Mouse (Mus musculus): ENCODE results near the gene Sec24b. TPM values are rescaled to one million over a fixed set of nuclear protein-coding genes. Genes with fewer than 3 reads are reported as not detected.

The Sec24b gene
- polyA plus RNA-seq, 1 experiment from 2014 or later, result 33.6 TPM

DNA sequence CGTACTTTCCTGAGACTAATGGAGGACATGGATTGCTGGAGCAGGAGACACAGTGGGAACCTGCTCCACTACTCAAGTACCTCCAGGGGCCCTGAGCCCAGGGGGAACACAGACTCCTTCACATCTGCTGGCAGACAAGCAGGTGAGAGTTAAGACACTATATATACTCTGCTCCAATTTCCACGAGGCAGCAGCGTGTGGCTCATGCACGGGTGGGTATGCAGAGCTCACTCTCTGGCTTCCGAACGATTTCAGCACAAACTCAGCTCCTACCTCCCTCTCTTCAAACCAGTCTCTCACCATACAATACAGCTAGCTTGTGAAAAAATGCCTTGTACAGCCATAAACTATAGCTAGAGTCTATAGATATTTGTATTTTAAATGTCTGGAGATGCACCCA, 62.8 kb downstream of the Sec24b start:
- Histone ChIP-seq H3K27me3 (no peaks in the 10 kb centered on the region), H3K36me3 (peaks cover 92% of the 10 kb centered on the region), H3K27ac (no peak overlapping the region), H3K4me3 (no peak overlapping the region), H3K4me1 (no peaks in the 10 kb centered on the region), H3K9ac (no peak overlapping the region), H3K9me3 (no peaks in the 10 kb centered on the region), H3K4me2 (no peak overlapping the region)
- WGBS, result 90% methylated on average over 6 of the region's 6 CpGs
- ATAC-seq (ENCODE audit: insufficient number of reproducible peaks, insufficient read depth, low FRiP score, low TSS enrichment, low read depth), result no peak

DNA sequence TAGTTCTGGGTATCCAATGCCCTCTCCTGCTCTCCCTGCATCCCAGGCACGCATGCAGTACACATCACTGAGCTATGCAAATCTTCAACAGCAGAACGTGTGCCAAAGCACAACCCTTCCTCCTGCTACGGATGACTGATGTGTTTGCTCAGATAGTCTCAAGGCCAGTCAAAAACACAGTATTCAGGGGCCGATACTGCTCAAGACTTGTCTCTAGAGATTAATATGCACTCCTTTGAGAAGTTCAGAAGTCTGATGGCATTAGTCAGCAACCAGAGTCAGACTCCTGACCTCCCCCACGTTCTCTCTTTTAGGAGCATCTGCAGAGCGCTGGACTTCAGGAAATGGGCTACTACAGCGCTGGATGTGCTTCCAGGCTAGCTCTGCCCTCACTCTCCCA, 63.4 kb downstream of the Sec24b start:
- Histone ChIP-seq H3K36me3 (peaks cover 94% of the 10 kb centered on the region), H3K27me3 (no peaks in the 10 kb centered on the region)

GRCm38 (mm10) chr3:129997324-129997723, 64.0 kb downstream of the Sec24b start:
- no peak overlapping the region for H3K27ac ChIP-seq
- peaks cover 94% of the 10 kb centered on the region for H3K36me3 ChIP-seq
- WGBS, result 85% methylated on average over 3 of the region's 3 CpGs
- no peak overlapping the region for H3K4me2 ChIP-seq
- H3K9me3 ChIP-seq, result no peaks in the 10 kb centered on the region
- H3K4me3 ChIP-seq, result no peak overlapping the region
- H3K9ac ChIP-seq, result no peak overlapping the region
- no peaks in the 10 kb centered on the region for H3K27me3 ChIP-seq
- ATAC-seq (ENCODE audit: insufficient number of reproducible peaks, insufficient read depth, low FRiP score, low TSS enrichment, low read depth), result no peak
- H3K4me1 ChIP-seq, result no peaks in the 10 kb centered on the region

More for the DNA sequence above, 63.4 kb downstream of the Sec24b start:
- WGBS, result 90% methylated on average over 7 of the region's 7 CpGs
- ATAC-seq (ENCODE audit: insufficient number of reproducible peaks, insufficient read depth, low FRiP score, low TSS enrichment, low read depth), result no peak
- Histone ChIP-seq H3K9ac (no peak overlapping the region), H3K4me1 (no peaks in the 10 kb centered on the region), H3K4me2 (no peak overlapping the region), H3K9me3 (no peaks in the 10 kb centered on the region), H3K4me3 (no peak overlapping the region), H3K27ac (no peak overlapping the region)

DNA sequence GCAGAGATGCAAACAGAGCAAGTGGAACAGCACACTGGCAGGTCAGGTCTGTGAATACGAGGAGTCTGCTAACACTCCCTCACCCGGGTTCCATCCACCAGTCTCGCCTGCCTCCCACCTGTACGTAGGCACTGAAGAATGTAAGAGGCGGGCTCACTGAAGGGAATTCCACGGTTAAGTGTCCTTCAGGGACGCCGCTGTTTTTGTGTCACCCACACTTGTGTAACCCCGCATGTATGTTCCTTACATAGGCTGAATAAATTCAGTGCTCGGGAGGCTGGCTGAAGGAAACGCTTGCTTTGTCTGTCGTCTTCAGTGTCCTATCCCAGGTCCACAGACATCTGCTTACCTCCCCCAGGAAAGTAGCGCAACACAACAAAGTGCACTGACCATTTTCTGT, 74.1 kb downstream of the Sec24b start:
- no peak for ATAC-seq (ENCODE audit: insufficient number of reproducible peaks, insufficient read depth, low FRiP score, low TSS enrichment, low read depth)
- Histone ChIP-seq H3K9me3 (no peaks in the 10 kb centered on the region), H3K36me3 (peaks cover 87% of the 10 kb centered on the region)

DNA sequence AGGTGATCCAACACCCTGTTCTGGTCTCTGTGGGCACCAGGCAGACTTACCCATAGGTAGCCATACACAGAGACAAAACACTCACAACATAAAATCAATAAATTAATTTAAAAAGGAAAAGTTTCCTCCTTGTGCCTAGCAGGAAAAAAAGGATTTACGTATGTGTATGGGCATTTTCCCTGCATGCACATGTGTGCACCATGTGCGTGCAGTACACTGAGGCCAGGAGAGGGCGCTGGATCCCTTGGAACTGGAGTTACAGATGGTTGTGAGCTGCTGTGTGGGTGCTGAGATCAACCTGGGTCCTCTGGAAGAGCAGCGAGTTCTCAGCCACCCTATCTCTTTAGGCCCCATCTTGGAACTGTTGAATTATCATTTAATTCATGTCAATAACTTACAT, 76.0 kb downstream of the Sec24b start:
- H3K4me3 ChIP-seq, result no peak overlapping the region
- no peak overlapping the region for H3K9ac ChIP-seq
- no peaks in the 10 kb centered on the region for H3K4me1 ChIP-seq
- H3K9me3 ChIP-seq, result no peaks in the 10 kb centered on the region
- no peak for ATAC-seq (ENCODE audit: insufficient number of reproducible peaks, insufficient read depth, low FRiP score, low TSS enrichment, low read depth)
- no peak overlapping the region for H3K4me2 ChIP-seq
- peaks cover 79% of the 10 kb centered on the region for H3K36me3 ChIP-seq
- no peaks in the 10 kb centered on the region for H3K27me3 ChIP-seq
- no peak overlapping the region for H3K27ac ChIP-seq
- 86% methylated on average over 4 of the region's 4 CpGs for WGBS

More for the DNA sequence above, 74.1 kb downstream of the Sec24b start:
- Histone ChIP-seq H3K4me3 (no peak overlapping the region), H3K27ac (no peak overlapping the region), H3K9ac (no peak overlapping the region), H3K4me2 (no peak overlapping the region), H3K27me3 (no peaks in the 10 kb centered on the region), H3K4me1 (no peaks in the 10 kb centered on the region)
- WGBS, result 95% methylated on average over 13 of the region's 13 CpGs

GRCm38 (mm10) chr3:129984797-129985196, 76.6 kb downstream of the Sec24b start:
- Histone ChIP-seq H3K27me3 (no peaks in the 10 kb centered on the region), H3K36me3 (peaks cover 74% of the 10 kb centered on the region), H3K4me3 (no peak overlapping the region), H3K9ac (no peak overlapping the region), H3K4me1 (no peaks in the 10 kb centered on the region), H3K4me2 (no peak overlapping the region), H3K27ac (no peak overlapping the region), H3K9me3 (no peaks in the 10 kb centered on the region)
- ATAC-seq (ENCODE audit: insufficient number of reproducible peaks, insufficient read depth, low FRiP score, low TSS enrichment, low read depth), result no peak
- 97% methylated on average over 5 of the region's 5 CpGs for WGBS

DNA sequence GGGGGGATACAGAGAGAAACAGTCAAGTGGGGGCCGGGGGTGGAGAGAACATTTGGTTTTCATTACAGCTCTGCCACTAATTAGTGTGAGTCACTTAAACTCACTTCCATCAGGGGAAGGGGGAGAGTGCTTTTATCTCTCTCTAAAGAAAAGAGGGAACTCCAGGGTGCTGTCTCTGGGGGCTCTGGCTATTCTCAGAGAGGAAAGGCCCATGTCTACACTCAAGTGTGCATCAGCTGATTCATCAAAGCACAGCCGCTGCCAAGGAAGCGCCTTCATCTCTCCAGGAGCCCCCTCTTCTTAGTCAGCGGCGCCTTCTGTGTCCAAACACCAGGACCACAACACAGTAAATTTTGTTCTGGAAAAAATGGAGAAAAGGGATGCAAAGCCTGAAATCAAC, 79.1 kb downstream of the Sec24b start:
- H3K4me1 ChIP-seq, result no peaks in the 10 kb centered on the region
- H3K9me3 ChIP-seq, result no peaks in the 10 kb centered on the region
- H3K36me3 ChIP-seq, result peaks cover 48% of the 10 kb centered on the region
- H3K4me3 ChIP-seq, result no peak overlapping the region
- WGBS, result 63% methylated on average over 5 of the region's 5 CpGs
- no peak overlapping the region for H3K27ac ChIP-seq
- no peak overlapping the region for H3K9ac ChIP-seq
- no peaks in the 10 kb centered on the region for H3K27me3 ChIP-seq
- H3K4me2 ChIP-seq, result no peak overlapping the region
- no peak for ATAC-seq (ENCODE audit: insufficient number of reproducible peaks, insufficient read depth, low FRiP score, low TSS enrichment, low read depth)

- Histone ChIP-seq H3K27ac (no peak overlapping the region), H3K9ac (no peak overlapping the region), H3K4me2 (no peak overlapping the region), H3K36me3 (peaks cover 43% of the 10 kb centered on the region), H3K4me3 (no peak overlapping the region), H3K4me1 (no peaks in the 10 kb centered on the region), H3K27me3 (no peaks in the 10 kb centered on the region), H3K9me3 (no peaks in the 10 kb centered on the region)
- WGBS, result 87% methylated on average over 11 of the region's 11 CpGs
- ATAC-seq (ENCODE audit: insufficient number of reproducible peaks, insufficient read depth, low FRiP score, low TSS enrichment, low read depth), result no peak
Measured at GRCm38 (mm10) chr3:129981756-129982155, 79.6 kb downstream of the Sec24b start.

DNA sequence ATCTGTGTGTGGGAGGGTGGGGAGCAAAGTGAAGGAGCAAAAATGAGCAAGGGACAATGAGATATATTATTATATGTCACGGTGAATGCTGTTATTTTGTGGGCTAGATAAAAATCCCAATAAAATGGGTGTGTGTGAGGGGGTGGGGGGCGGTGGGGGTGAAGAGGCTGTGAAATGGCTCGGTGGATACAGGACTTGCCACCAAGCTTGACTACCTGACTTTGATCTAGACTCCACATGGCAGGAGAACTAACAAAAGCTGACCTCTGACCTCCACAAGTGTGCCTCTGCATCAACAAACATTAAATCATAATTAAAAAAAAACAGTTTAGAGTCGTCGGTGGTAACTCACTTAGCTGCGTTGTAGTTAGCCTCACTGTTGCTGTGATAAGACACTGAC, 81.8 kb downstream of the Sec24b start:
- Histone ChIP-seq H3K27me3 (no peaks in the 10 kb centered on the region), H3K4me2 (no peak overlapping the region), H3K36me3 (peaks cover 24% of the 10 kb centered on the region), H3K4me1 (no peaks in the 10 kb centered on the region), H3K9ac (no peak overlapping the region), H3K9me3 (no peaks in the 10 kb centered on the region), H3K4me3 (no peak overlapping the region), H3K27ac (no peak overlapping the region)
- no peak for ATAC-seq (ENCODE audit: insufficient number of reproducible peaks, insufficient read depth, low FRiP score, low TSS enrichment, low read depth)
- WGBS, result 52% methylated on average over 6 of the region's 6 CpGs

DNA sequence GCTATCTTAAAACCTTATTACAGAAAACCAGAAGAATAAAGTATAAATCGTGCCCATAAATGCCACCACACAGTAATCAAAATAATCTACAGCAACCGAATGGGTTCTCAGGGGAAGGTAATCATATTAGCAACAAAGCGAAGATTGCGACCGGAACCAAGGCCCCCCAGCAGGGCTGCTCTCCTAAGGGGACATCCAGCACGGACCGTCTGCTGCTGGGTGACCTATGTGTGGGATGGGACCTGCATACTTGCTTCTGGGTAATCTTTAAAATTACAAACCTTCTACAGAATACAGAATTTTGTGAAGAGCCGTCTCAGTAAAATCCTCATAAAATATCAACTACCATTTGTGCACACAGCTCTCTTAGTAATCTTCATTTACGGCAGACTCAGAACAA, 82.6 kb downstream of the Sec24b start:
- no peak for ATAC-seq (ENCODE audit: insufficient number of reproducible peaks, insufficient read depth, low FRiP score, low TSS enrichment, low read depth)
- Histone ChIP-seq H3K4me1 (no peaks in the 10 kb centered on the region), H3K27me3 (no peaks in the 10 kb centered on the region), H3K4me3 (no peak overlapping the region), H3K9me3 (no peaks in the 10 kb centered on the region), H3K4me2 (no peak overlapping the region), H3K36me3 (peaks cover 18% of the 10 kb centered on the region), H3K9ac (no peak overlapping the region), H3K27ac (no peak overlapping the region)
- 83% methylated on average over 9 of the region's 9 CpGs for WGBS

DNA sequence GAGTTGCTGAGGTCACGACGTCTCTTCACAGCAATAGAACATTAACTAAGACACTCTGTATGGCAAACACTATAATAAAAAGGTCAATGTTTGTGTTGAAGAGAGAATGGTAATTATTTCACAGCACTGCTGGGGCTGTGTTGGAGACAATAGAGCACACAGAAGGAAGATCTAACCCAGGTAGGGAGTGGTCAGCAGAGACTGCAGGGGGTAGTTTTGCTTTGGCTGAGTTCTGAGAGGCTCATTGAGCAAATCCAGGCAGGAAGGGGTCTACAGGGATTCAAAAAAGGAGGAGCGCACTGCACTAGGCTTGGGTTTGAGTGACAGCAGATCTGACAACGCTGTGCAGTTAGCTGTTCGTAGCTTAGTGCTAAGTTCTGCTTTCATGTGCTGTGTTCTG, 85.0 kb downstream of the Sec24b start:
- H3K27ac ChIP-seq, result no peak overlapping the region
- WGBS, result 79% methylated on average over 5 of the region's 5 CpGs
- no peak overlapping the region for H3K4me3 ChIP-seq
- H3K9ac ChIP-seq, result no peak overlapping the region
- peaks cover 4% of the 10 kb centered on the region; the same call in 1 of the 2 replicates for H3K27me3 ChIP-seq
- H3K9me3 ChIP-seq, result no peaks in the 10 kb centered on the region
- no peak for ATAC-seq (ENCODE audit: insufficient number of reproducible peaks, insufficient read depth, low FRiP score, low TSS enrichment, low read depth)
- H3K36me3 ChIP-seq, result no peaks in the 10 kb centered on the region; the same call in 1 of the 2 replicates
- no peaks in the 10 kb centered on the region for H3K4me1 ChIP-seq
- no peak overlapping the region for H3K4me2 ChIP-seq

DNA sequence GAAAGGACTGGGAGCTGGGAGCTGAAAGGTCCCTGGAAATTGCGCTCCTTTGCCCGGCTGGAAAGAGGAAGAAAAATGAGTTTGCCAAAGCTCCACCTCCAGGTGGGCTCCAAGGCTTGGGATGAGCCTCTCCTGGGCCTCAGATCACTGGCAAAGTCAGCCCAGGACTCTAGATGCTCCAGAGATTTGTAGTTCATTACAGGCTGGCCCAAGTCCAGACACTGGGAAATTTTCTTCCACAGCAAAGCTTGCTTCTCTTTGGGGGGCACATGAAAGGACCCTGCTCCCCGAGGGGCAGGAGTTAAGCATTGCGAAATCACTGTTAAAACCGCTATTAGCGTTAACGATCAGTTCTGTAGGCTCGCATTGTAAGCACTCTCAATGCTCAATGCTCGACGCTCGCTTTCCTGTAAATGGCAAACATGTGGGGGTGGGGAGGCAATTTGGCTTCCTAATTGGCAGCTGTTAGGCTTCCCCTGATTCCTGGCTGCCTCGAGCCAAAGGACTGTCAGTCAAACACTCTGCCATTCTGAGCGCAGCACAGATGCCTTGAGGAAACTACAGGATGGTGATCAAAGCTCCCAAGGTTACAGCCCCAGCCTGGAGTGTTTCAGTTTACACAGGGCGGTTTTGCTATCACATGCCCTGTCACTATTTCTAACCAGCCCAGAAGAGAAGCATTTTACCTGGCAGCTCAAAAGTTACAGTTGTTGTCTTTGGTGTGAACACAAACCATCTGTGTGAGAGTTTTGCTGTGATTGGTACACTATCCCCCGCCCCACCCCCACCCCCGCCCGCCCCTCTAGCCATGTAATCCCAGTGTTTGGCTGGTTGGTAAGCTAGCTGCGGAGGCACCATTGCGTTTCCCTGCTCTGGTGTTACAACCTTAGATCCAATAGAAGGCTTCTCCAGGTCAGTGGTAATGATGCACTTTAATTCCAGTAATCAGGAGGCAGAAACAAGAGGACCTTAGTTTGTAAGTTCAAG, 90.5 kb downstream of the Sec24b start:
- peak overlapping the region; percentile 61 for H3K4me3 ChIP-seq
- no peaks in the 10 kb centered on the region for H3K36me3 ChIP-seq
- H3K4me2 ChIP-seq, result peak overlapping the region; percentile 99
- no peaks in the 10 kb centered on the region for H3K9me3 ChIP-seq
- H3K4me1 ChIP-seq, result peaks cover 16% of the 10 kb centered on the region
- H3K27ac ChIP-seq, result no peak overlapping the region
- peaks cover 39% of the 10 kb centered on the region for H3K27me3 ChIP-seq
- peak; percentile 69 for ATAC-seq (ENCODE audit: insufficient number of reproducible peaks, insufficient read depth, low FRiP score, low TSS enrichment, low read depth)
- WGBS, result 7% methylated on average over 19 of the region's 19 CpGs
- peak overlapping the region; percentile 72 for H3K9ac ChIP-seq

All from embryonic facial prominence, embryonic 13.5 days (tissue).